Mouse (Mus musculus) heart, adult 2 months (tissue): ENCODE measurements around the gene Sppl2a. TPM values are rescaled to one million over a fixed set of nuclear protein-coding genes. Genes with fewer than 3 reads are reported as not detected.
"Not testable (repeated sequence)": the region's sequence is repeated elsewhere in the genome, so short reads cannot be mapped to it uniquely, and the experiment has no call there.

Experiments
- DNase-seq, 2 experiments: peaks; one replicate each; pipeline ENCODE4 v3.0.0; 2021
- H3K27ac ChIP-seq: fragments of 200-600 bp; 2 replicates; pipeline ENCODE4 v1.8.1; 2022
- H3K27me3 ChIP-seq: fragments of 200-500 bp; 2 replicates; pipeline ENCODE4 v1.6.1; 2012; ENCODE audit warnings: mild to moderate bottlenecking, low read length, inconsistent platforms, mixed read lengths; ENCODE audit not compliant: control insufficient read depth, insufficient read depth
- H3K36me3 ChIP-seq: fragments of 200-500 bp; 2 replicates; pipeline ENCODE4 v1.6.1; 2012; ENCODE audit warnings: low read length, inconsistent platforms; ENCODE audit not compliant: control insufficient read depth, insufficient read depth
- H3K4me1 ChIP-seq: fragments of 200-500 bp; 2 replicates; pipeline ENCODE4 v1.6.1; 2011; ENCODE audit warnings: low read length; ENCODE audit not compliant: control insufficient read depth, insufficient read depth
- H3K4me3 ChIP-seq: fragments of 200-600 bp; 2 replicates; pipeline ENCODE4 v1.8.1; 2022
- H3K79me2 ChIP-seq: fragments of 200-500 bp; replicated peaks from 2 replicates; pipeline ENCODE4 v1.6.1; 2012; ENCODE audit warnings: mild to moderate bottlenecking, inconsistent platforms, low read length, moderate library complexity, mixed read lengths; ENCODE audit not compliant: control insufficient read depth, insufficient read depth
- H3K9ac ChIP-seq: fragments of 200-500 bp; 2 replicates; pipeline ENCODE4 v1.6.1; 2012; ENCODE audit warnings: low read depth, mild to moderate bottlenecking, control low read depth, inconsistent platforms, low read length, mixed read lengths
- CTCF ChIP-seq: fragments of 200-600 bp; IDR thresholded peaks from 2 replicates; pipeline ENCODE4 v1.8.1; 2022; ENCODE audit warnings: antibody characterized with exemption, mild to moderate bottlenecking, moderate library complexity
- EP300 ChIP-seq: fragments of 200-500 bp; IDR thresholded peaks from 2 replicates; pipeline ENCODE4 v1.6.1; 2011; ENCODE audit warnings: low read depth, low read length, control low read depth; ENCODE audit not compliant: insufficient read depth
- POLR2A ChIP-seq: fragments of 200-500 bp; IDR thresholded peaks from 2 replicates; pipeline ENCODE4 v1.6.1; 2011; ENCODE audit warnings: mild to moderate bottlenecking, low read depth, low read length, control low read depth; ENCODE audit not compliant: insufficient read depth
- WGBS: fragments of 180-500 bp; shearing (Covaris S2); methylation state at CpG from one replicate; pipeline ENCODE4 v1.1.7; 2018; 5-methylcytosine and 5-hydroxymethylcytosine counted together
- intact Hi-C: fragments of 180-260 bp; cut with DNase I; formaldehyde crosslinking; loops from one replicate; pipeline ENCODE4 v1.15.1; 2025
- polyA plus RNA-seq: library from polyadenylated mRNA; depleted of rRNA; stranded (reverse); fragments of >200 nt; gene quantifications from 2 replicates; pipeline ENCODE4 v1.2.3, GENCODE M21; 2012
- total RNA-seq, 2 experiments: library from RNA; stranded (reverse); gene quantifications; 2 replicates each; pipeline ENCODE4 v1.2.3; 2021

Sppl2a gene
- total and polyA plus RNA-seq, 3 experiments, result 17.4 to 56.4 (median 51.5) TPM

GRCm38 (mm10) chr2:126894245-126894644, 38.8 kb downstream of the Sppl2a start:
- Histone ChIP-seq H3K4me1 (no peaks in the 10 kb centered on the region; the same call in 1 of the 2 replicates), H3K27me3 (no peaks in the 10 kb centered on the region), H3K27ac (no peak overlapping the region), H3K9ac (no peak overlapping the region), H3K36me3 (peaks cover 6% of the 10 kb centered on the region), H3K4me3 (no peak overlapping the region), H3K79me2 (no peaks in the 10 kb centered on the region; the same call in 1 of the 2 replicates)
- TF ChIP-seq CTCF, result no peak
- no peak for TF ChIP-seq POLR2A
- TF ChIP-seq EP300, result no peak
- DNase-seq, result no peak
- intact Hi-C loops, result no loop called here
- 94% methylated on average over 3 of the region's 3 CpGs for WGBS

GRCm38 (mm10) chr2:126892316-126892715, 40.7 kb downstream of the Sppl2a start:
- 67% methylated on average over 7 of the region's 7 CpGs for WGBS

GRCm38 (mm10) chr2:126891743-126892142, 41.3 kb downstream of the Sppl2a start:
- H3K27ac ChIP-seq, result peak overlapping the region; percentile 45
- peaks cover 6% of the 10 kb centered on the region for H3K36me3 ChIP-seq
- no peak for TF ChIP-seq CTCF
- no peak for TF ChIP-seq EP300
- TF ChIP-seq POLR2A, result no peak
- no peaks in the 10 kb centered on the region; the same call in 1 of the 2 replicates for H3K79me2 ChIP-seq
- H3K4me3 ChIP-seq, result no peak overlapping the region
- no peak overlapping the region for H3K9ac ChIP-seq
- H3K4me1 ChIP-seq, result no peaks in the 10 kb centered on the region; the same call in 1 of the 2 replicates
- DNase-seq, result no peak
- no peaks in the 10 kb centered on the region for H3K27me3 ChIP-seq
- intact Hi-C loops, result no loop called here

More at GRCm38 (mm10) chr2:126892316-126892715, 40.7 kb downstream of the Sppl2a start:
- Histone ChIP-seq H3K4me3 (no peak overlapping the region), H3K27ac (peak overlapping the region; percentile 45), H3K36me3 (peaks cover 6% of the 10 kb centered on the region), H3K27me3 (no peaks in the 10 kb centered on the region), H3K79me2 (no peaks in the 10 kb centered on the region; the same call in 1 of the 2 replicates), H3K4me1 (no peaks in the 10 kb centered on the region; the same call in 1 of the 2 replicates), H3K9ac (no peak overlapping the region)
- intact Hi-C loops, result no loop called here
- DNase-seq, result no peak
- TF ChIP-seq CTCF (no peak), EP300 (no peak), POLR2A (no peak)

- Histone ChIP-seq H3K27ac (no peak overlapping the region), H3K4me3 (no peak overlapping the region), H3K27me3 (no peaks in the 10 kb centered on the region), H3K79me2 (no peaks in the 10 kb centered on the region), H3K4me1 (peaks cover 4% of the 10 kb centered on the region; the same call in 1 of the 2 replicates), H3K9ac (no peak overlapping the region), H3K36me3 (peaks cover 3% of the 10 kb centered on the region)
- no peak for DNase-seq
- TF ChIP-seq CTCF (no peak), EP300 (no peak), POLR2A (no peak)
- intact Hi-C loops, result no loop called here
- WGBS, result 47% methylated on average over 3 of the region's 3 CpGs
Observed at GRCm38 (mm10) chr2:126887141-126887540, 45.9 kb downstream of the Sppl2a start.

- Histone ChIP-seq H3K9ac (no peak overlapping the region), H3K27me3 (no peaks in the 10 kb centered on the region), H3K4me1 (peaks cover 4% of the 10 kb centered on the region; the same call in 1 of the 2 replicates), H3K79me2 (no peaks in the 10 kb centered on the region), H3K36me3 (peaks cover 2% of the 10 kb centered on the region), H3K27ac (no peak overlapping the region), H3K4me3 (no peak overlapping the region)
- DNase-seq, result no peak
- TF ChIP-seq POLR2A (no peak), CTCF (no peak), EP300 (no peak)
- intact Hi-C loops, result no loop called here
- WGBS, result 19% methylated on average over 2 of the region's 2 CpGs
Observed at GRCm38 (mm10) chr2:126885871-126886270, 47.2 kb downstream of the Sppl2a start.

GRCm38 (mm10) chr2:126882711-126883110, 50.3 kb downstream of the Sppl2a start:
- 34% methylated on average over 2 of the region's 2 CpGs for whole genome bisulfite sequencing
- H3K4me1 ChIP-seq, H3K36me3 ChIP-seq, H3K27ac ChIP-seq, H3K9ac ChIP-seq, H3K4me3 ChIP-seq, H3K27me3 ChIP-seq, H3K79me2 ChIP-seq, intact Hi-C loops: not testable (repeated sequence)
- DNase-seq, result peak in 1 of 2 experiments; percentile 20

GRCm38 (mm10) chr2:126877991-126878390, 55.0 kb downstream of the Sppl2a start:
- no peak for DNase-seq
- intact Hi-C loops, result no loop called here
- H3K27ac ChIP-seq, result no peak overlapping the region
- H3K4me1 ChIP-seq, result peaks cover 6% of the 10 kb centered on the region
- 97% methylated on average over 1 of the region's 1 CpGs for WGBS
- H3K27me3 ChIP-seq, result no peaks in the 10 kb centered on the region
- peaks cover 11% of the 10 kb centered on the region for H3K36me3 ChIP-seq
- H3K9ac ChIP-seq, result no peak overlapping the region
- H3K79me2 ChIP-seq, result no peaks in the 10 kb centered on the region
- TF ChIP-seq CTCF, result no peak
- TF ChIP-seq POLR2A, result no peak
- TF ChIP-seq EP300, result no peak
- H3K4me3 ChIP-seq, result no peak overlapping the region
